Mouse (Mus musculus) kidney, adult 11 months (tissue): ENCODE data around the gene Fgf10.

Experiments
- DNase-seq: peaks from one replicate; pipeline ENCODE4 v3.0.0; 2022

The Fgf10 gene

GRCm38 (mm10) chr13:118669491-118669890 is at the start of gene Fgf10:
Gene Fgf10, plus strand, starts transcription at chr13:118669791.
- no peak for DNase-seq

- no peak for DNase-seq
These were observed 39.7 kb upstream of the Fgf10 start for GRCm38 (mm10) chr13:118629661-118630428.

- no peak for DNase-seq
These were observed 38.1 kb upstream of the Fgf10 start for GRCm38 (mm10) chr13:118631500-118631899.

- DNase-seq: no peak
These were observed 33.5 kb upstream of the Fgf10 start for GRCm38 (mm10) chr13:118636047-118636446.

GRCm38 (mm10) chr13:118642585-118642984 is 27.0 kb upstream of the Fgf10 start:
- DNase-seq: no peak

GRCm38 (mm10) chr13:118643138-118643537 is 26.5 kb upstream of the Fgf10 start:
- DNase-seq: no peak

- DNase-seq: no peak
These were observed 12.6 kb upstream of the Fgf10 start for GRCm38 (mm10) chr13:118656991-118657390.

- DNase-seq: peak; percentile 13
These were observed 11.6 kb upstream of the Fgf10 start for GRCm38 (mm10) chr13:118658031-118658430.

- DNase-seq: peak; percentile 37
These were observed 10.8 kb upstream of the Fgf10 start for GRCm38 (mm10) chr13:118658608-118659326.

GRCm38 (mm10) chr13:118661664-118662063 is 7.9 kb upstream of the Fgf10 start:
- no peak for DNase-seq

- no peak for DNase-seq
These were observed 4.7 kb upstream of the Fgf10 start for GRCm38 (mm10) chr13:118664901-118665300.

GRCm38 (mm10) chr13:118679228-118679627 is 9.6 kb downstream of the Fgf10 start:
- DNase-seq: no peak

- DNase-seq: no peak
These were observed 23.5 kb downstream of the Fgf10 start for GRCm38 (mm10) chr13:118693049-118693448.

- no peak for DNase-seq
These were observed 25.5 kb downstream of the Fgf10 start for GRCm38 (mm10) chr13:118695103-118695502.

GRCm38 (mm10) chr13:118703727-118704126 is 34.1 kb downstream of the Fgf10 start:
- DNase-seq: no peak

GRCm38 (mm10) chr13:118705716-118706115 is 36.1 kb downstream of the Fgf10 start:
- no peak for DNase-seq

- no peak for DNase-seq
These were observed 40.3 kb downstream of the Fgf10 start for GRCm38 (mm10) chr13:118709912-118710311.

- DNase-seq: peak; percentile 8
These were observed 44.1 kb downstream of the Fgf10 start for GRCm38 (mm10) chr13:118713626-118714150.

GRCm38 (mm10) chr13:118714284-118715065 is 44.9 kb downstream of the Fgf10 start:
- no peak for DNase-seq

- DNase-seq: no peak
These were observed 45.8 kb downstream of the Fgf10 start for GRCm38 (mm10) chr13:118715066-118716018.

- DNase-seq: no peak
These were observed 46.7 kb downstream of the Fgf10 start for GRCm38 (mm10) chr13:118716265-118716664.

- DNase-seq: no peak
These were observed 47.1 kb downstream of the Fgf10 start for GRCm38 (mm10) chr13:118716726-118717125.
